Mouse (Mus musculus): ENCODE data around the gene Abcc2.

Gene Abcc2

DNA sequence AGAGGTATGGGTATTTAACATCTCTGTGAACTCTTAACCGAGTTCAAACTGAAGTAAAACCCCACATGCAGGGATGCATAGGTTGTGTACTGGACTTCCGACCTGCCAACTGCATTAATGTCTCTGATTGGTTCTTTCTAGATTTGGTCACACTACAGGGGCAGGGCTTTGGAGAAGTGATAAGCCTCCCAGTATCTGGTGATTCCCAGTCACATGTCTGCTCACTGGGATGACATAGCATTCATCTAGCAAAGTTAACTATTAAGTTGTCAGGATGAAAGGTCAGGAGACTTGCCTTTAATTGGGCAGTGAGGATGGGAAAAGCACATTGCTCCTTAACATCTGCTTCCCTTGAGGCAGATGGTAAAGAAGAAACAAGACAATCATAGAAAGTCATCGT is at the start of gene Abcc2:
Abcc2 (plus strand) TSS at position 213 of the 400 bp plus-strand sequence.
- DNase-seq (ENCODE audit: low spot score in 2 of 2) = no peak

DNA sequence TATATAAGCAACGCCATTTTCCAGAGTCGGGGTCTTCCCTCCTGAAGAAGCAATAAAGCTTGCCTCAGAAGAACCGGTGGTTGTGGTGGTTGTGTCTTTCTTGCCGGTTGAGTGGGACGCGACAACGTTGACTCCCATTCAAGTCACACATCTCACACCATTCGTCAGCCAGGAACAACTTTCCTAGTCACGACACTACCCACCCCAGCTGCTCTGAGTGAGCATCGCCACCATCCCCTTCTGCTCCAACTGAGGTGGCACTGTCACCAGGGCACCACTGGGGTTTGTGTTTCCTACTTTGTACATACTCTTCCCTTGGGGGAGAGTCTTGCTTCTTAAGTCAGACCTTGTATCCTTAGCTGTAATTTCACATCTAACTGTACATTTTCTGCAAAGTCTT is 43.6 kb upstream of the Abcc2 start:
- DNase-seq (ENCODE audit: low spot score in 2 of 2) = no peak

GRCm38 (mm10) chr19:43743401-43743800 is 38.6 kb upstream of the Abcc2 start:
- DNase-seq (ENCODE audit: low spot score in 2 of 2) = no peak

DNA sequence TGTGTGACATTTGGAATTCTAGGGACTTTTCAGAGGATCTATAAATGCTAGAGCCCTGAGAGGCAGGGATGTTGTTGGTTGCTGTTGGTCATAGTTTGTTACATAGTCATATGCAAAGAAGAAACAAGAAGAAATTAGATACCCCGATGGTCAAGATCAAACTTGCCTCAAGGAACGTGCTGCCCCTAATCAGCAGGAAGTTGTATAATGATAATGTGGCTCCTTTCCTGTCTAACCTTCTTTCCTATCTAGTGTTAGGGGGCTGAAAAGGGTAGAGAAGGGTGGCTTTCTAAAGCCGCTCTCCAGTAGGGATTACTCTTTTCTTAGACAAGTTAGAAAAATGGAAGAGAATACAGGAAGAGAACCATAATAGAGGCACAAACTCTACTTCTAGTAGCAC is 36.3 kb upstream of the Abcc2 start:
- DNase-seq (ENCODE audit: low spot score in 2 of 2) = no peak

- no peak for DNase-seq (ENCODE audit: low spot score in 2 of 2)
These were observed 34.1 kb upstream of the Abcc2 start for GRCm38 (mm10) chr19:43747877-43748276.

DNA sequence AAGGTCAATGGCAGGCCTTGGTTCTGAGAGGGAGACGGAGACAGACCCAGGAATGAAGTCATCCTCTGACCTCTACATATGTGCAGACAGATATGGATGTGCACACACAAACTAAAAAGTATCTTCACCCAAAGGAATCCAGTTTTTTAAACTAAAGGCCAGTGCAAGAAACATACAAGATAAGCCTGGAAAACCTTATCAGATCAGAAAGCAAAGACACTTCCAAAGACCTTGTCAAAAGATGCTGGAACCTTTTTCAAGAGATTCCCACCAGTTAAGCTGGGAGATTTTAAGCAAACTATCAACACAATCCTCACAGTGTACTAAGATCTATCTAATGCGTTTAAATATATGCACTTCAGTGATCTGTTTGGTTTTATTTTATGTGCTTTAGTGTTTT is 32.0 kb upstream of the Abcc2 start:
- no peak for DNase-seq (ENCODE audit: low spot score in 2 of 2)

DNA sequence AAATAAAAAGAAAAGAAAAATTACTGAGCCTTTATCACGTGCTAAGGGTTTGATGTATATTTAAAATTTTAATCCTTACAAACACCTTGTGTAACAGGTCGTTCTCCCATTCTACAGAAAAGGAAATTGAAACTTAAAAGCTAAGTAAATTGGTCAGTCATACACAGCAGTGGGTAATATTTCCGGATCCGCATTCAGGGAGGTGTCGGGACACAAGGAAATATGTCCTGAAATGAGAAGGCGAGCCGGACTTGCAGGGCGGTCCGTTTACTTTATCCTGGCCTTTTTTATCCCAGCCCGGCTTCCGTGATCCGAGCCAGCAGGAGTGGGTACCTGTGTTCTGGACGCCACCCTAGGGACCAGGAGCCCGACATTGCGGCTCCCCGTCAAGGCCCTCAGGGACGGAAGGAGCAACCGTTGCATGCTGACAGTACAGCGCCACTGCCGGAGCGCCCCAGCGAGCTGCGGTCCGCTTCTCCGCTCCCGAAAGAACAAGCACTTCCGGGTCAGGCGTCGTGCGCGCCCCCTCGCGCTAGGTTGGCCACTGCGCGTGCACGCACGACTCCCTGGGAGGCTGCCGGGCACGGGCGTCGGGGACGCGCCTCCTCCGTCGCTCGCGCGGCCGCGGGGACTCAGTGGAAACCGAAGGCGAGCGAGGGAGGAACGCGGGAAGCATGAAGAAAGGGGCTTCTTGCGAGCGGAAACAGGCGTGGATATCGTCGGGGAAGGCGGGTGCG is 29.3 kb upstream of the Abcc2 start, which contains the start of the genes Cutc and Cox15:
Cutc (plus strand) TSS at position 508 of the 737 bp plus-strand sequence.
Cox15 (minus strand) TSS at position 512 of the 737 bp plus-strand sequence.
- peak; percentile 86 to 96 for DNase-seq (ENCODE audit: low spot score in 2 of 2)

DNA sequence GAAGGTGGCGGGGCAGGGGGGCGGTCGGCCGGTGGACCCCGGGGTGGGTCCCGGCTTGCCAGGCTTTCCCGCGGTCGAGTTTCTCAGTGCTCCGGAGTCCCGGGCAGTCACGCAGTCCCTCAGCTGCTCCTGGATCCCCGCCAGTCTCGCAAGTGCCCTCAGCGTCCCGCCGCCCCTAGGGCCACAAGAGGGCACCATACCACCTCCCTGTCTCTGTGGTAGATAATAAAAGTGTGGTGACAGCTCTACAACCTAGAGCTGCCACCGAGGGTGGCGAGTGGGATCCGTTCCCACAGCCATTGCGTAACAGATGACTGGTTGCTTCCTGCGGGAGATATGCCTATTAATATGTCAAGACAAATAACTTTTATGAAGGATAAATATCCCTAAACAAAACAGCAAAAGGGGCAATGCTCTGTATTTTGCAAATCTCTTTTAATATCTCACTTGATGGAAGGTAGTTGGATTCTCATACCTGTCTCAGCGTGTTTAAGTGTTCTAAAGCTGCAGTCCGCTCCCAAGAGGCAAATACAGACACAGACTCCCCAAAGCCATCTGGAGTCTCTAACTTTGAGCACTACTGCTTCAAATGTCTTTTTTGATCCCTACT is 28.7 kb upstream of the Abcc2 start:
- peak; percentile 63 to 89 for DNase-seq (ENCODE audit: low spot score in 2 of 2)

- no peak for DNase-seq (ENCODE audit: low spot score in 2 of 2)
These were observed 27.8 kb upstream of the Abcc2 start for GRCm38 (mm10) chr19:43754237-43754636.

DNA sequence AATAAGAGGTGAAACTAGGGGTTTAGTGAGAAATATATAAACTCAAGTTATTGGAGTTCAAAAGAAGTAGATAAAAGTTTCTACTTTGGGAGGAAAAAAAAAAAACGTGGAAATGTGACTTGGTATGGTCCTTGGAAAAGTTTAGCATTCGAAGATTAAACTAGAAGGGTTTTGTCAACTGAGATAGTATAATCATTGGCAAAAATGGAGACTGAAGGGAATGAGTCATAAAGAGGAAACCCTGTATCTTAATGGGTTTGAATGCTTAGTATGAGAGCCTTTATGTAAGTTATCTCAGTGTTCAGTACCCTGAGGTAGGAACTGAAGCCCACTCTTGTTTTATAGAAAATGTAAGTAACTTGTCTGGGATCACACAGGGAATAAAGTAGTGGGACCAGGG is 27.1 kb upstream of the Abcc2 start:
- no peak for DNase-seq (ENCODE audit: low spot score in 2 of 2)

- DNase-seq (ENCODE audit: low spot score in 2 of 2) = peak in 1 of 2 experiments; percentile 57
These were observed 21.5 kb upstream of the Abcc2 start for GRCm38 (mm10) chr19:43760504-43760903.

DNA sequence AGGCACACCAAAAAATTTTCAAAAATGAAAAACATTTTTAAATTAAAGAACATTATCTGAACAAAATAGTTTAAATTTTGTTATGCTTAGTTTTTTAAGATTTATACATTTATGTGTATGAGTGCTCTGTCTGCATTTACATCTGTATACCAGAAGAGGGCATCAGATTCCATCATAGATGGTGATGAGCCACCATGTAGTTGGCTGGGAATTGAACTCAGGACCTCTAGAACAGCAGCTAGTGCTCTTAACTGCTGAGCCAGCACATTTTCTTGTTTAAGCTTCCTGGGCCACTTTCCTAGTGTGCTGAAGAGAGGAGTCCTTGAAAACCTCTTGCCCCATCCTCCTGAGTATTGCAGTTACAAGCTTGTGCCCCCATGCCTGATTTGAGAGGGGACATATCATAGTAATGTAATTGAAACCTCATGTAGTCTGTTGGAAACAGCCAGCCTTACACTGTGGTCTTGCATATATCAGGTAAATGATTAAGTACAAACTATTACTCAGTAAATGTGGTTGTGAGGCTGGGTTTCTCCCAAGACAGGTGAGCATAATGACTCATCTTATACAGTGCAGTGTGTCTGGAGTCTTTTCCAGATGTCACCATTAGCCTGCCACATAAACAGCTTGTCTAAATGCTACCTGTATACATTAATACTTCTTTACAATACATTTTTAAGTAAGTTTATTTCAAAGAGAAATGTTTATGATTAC is 20.3 kb upstream of the Abcc2 start:
- no peak for DNase-seq (ENCODE audit: low spot score in 2 of 2)

GRCm38 (mm10) chr19:43762410-43762809 is 19.6 kb upstream of the Abcc2 start:
- DNase-seq (ENCODE audit: low spot score in 2 of 2) = no peak

GRCm38 (mm10) chr19:43766451-43766850 is 15.5 kb upstream of the Abcc2 start:
- DNase-seq (ENCODE audit: low spot score in 2 of 2) = no peak

GRCm38 (mm10) chr19:43767549-43768322 is 14.3 kb upstream of the Abcc2 start:
- no peak for DNase-seq (ENCODE audit: low spot score in 2 of 2)

DNA sequence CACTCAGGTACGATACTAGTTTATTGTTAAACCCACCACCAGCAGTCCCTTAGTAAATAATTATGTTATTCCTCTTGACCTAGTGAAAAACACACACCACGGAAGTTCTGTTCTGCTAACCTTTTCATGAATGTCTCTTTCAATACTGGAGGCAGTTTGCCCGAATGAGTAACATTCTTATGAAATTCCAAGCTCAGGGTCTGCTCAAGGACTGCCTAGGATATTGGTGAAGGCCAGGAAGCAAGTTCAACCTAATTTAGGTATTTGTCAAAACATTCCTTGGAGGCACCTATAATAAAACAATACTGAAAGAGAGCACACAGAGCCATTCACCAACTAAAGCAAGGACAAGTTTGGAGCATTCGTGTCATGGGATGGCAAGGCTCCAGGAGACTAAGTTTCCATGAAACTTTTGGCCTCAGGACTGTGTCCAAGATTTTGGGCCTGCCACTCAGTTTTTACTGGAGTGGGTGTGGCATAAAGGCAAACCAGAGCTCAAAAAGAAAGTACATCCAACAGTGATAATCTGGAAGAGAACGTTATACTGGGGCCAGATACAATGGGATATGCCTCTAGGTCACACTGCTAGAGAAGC is 12.5 kb upstream of the Abcc2 start:
- DNase-seq (ENCODE audit: low spot score in 2 of 2) = no peak

DNA sequence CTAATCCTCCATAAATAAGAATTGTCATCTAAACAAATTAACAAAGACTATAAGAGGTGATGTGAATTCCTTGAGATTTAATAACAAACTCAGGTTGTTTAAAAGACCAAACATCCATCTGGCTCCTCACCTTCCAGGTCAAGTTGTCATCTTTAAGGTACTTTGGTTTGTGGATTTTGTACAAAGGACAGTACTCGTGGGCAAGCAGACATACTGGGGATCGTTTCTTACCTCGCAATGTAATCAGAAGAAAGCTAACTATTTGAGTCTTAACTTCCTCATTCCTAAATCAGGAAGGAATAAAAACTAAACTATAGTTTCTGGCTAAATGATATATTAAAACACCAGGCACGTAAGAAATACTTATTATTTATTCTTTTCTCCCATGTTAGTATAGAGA is 11.4 kb upstream of the Abcc2 start:
- no peak for DNase-seq (ENCODE audit: low spot score in 2 of 2)

- no peak for DNase-seq (ENCODE audit: low spot score in 2 of 2)
These were observed 10.5 kb upstream of the Abcc2 start for GRCm38 (mm10) chr19:43771499-43771969.

DNA sequence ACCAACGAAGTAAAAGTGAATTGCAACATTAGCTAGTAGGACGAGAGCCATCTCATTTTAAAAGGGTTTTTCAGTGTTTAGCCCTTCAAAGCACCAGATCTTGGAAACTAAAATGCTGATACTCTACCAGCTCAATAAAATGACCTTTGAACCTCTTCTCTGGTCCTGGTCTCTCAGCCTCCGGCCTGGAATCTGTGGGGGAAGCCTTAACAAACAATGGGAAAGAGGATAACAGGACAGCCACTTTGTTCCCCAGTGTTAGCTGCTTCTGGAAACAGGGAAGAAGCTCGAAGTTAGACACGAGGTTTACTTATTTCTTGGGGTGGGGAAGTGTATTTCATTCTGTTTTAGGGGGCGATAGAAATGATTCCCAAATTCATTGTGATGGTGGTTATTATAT is 9.7 kb upstream of the Abcc2 start:
- no peak for DNase-seq (ENCODE audit: low spot score in 2 of 2)

DNA sequence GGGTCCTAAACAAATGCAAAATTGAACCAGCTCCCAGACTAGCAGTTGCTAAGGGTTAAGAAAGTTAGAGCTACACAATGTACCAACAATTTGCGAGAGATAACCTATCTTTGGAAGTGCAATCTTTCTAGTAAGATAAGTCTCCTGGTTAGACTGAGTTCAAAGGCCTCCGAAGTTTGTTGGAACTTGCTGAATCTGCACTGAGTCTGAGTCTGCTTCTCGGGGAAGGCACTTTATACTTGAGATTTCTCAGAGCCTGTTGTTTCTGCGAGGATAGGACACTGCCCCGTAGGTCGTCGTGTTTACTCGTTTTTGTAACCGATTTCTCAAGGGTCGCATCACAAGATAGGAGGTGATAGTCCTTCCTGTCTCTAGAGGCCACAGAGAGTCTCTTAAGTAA is 6.6 kb upstream of the Abcc2 start:
- no peak for DNase-seq (ENCODE audit: low spot score in 2 of 2)

DNA sequence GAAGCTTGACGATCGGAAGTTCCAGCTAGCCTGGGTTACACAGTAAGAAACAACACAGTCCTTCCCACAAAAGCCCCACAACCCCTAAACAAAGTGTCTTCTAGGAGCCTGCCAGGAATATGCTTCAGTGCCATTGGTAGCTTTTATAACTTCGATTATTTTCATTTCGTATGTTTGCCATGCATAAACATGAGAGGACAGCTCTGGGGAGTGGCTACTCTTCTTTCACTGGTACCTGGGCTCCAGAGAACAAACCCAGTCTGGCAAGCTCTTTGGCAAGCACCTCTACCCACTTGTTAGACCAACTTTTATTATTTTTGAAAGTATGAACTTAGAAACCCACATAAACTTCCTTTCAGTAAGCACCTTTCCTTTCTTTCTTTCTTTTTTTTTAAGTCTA is 5.4 kb upstream of the Abcc2 start:
- no peak for DNase-seq (ENCODE audit: low spot score in 2 of 2)

All from left cerebral cortex, adult 9 months (tissue).